Mouse (Mus musculus) thymus, adult 2 months (tissue): ENCODE data around the gene Bola2. TPM values are rescaled to one million over a fixed set of nuclear protein-coding genes. Genes with fewer than 3 reads are reported as not detected.

Experiments
- DNase-seq: peaks from one replicate; pipeline ENCODE4 v3.0.0; 2021
- H3K27ac ChIP-seq: fragments of 200-500 bp; 2 replicates; pipeline ENCODE4 v1.5.1; 2012; ENCODE audit warnings: low read length, control low read depth; ENCODE audit not compliant: control insufficient read depth, insufficient read depth
- H3K27me3 ChIP-seq: fragments of 200-500 bp; 2 replicates; pipeline ENCODE4 v1.6.1; 2012; ENCODE audit warnings: mild to moderate bottlenecking, low read length, moderate library complexity, mixed read lengths; ENCODE audit not compliant: control insufficient read depth, insufficient read depth
- H3K36me3 ChIP-seq: fragments of 200-500 bp; 2 replicates; pipeline ENCODE4 v1.6.1; 2012; ENCODE audit warnings: mild to moderate bottlenecking, low read length, moderate library complexity; ENCODE audit not compliant: control insufficient read depth, insufficient read depth
- H3K4me1 ChIP-seq: fragments of 200-500 bp; replicated peaks from 2 replicates; pipeline ENCODE4 v1.6.1; 2012; ENCODE audit warnings: low read length; ENCODE audit not compliant: control insufficient read depth, insufficient read depth
- H3K4me3 ChIP-seq: fragments of 200-500 bp; 2 replicates; pipeline ENCODE4 v1.5.1; 2012; ENCODE audit warnings: mild to moderate bottlenecking, low read length, control low read depth, moderate library complexity; ENCODE audit not compliant: control insufficient read depth, insufficient read depth
- CTCF ChIP-seq: fragments of 200-500 bp; IDR thresholded peaks from 2 replicates; pipeline ENCODE4 v1.5.1; 2012; ENCODE audit warnings: mild to moderate bottlenecking, control low read depth, low read length, moderate library complexity, borderline replicate concordance; ENCODE audit not compliant: control insufficient read depth, poor library complexity, insufficient read depth; ENCODE audit errors: extremely low read depth
- POLR2A ChIP-seq: fragments of 200-500 bp; IDR thresholded peaks from 2 replicates; pipeline ENCODE4 v1.6.1; 2012; ENCODE audit warnings: mild to moderate bottlenecking, low read length, control low read depth, moderate library complexity; ENCODE audit not compliant: control insufficient read depth, poor library complexity, insufficient read depth; ENCODE audit errors: extremely low read depth
- WGBS: fragments of 180-500 bp; shearing (Covaris S2); methylation state at CpG from one replicate; pipeline ENCODE4 v1.1.7; 2018; 5-methylcytosine and 5-hydroxymethylcytosine counted together
- polyA plus RNA-seq: library from polyadenylated mRNA; depleted of rRNA; stranded (reverse); fragments of >200 nt; gene quantifications from 2 replicates; pipeline ENCODE4 v1.2.3, GENCODE M21; 2012; rRNA removed

The Bola2 gene
- polyA plus RNA-seq, 1 experiment = 51.3 TPM

DNA sequence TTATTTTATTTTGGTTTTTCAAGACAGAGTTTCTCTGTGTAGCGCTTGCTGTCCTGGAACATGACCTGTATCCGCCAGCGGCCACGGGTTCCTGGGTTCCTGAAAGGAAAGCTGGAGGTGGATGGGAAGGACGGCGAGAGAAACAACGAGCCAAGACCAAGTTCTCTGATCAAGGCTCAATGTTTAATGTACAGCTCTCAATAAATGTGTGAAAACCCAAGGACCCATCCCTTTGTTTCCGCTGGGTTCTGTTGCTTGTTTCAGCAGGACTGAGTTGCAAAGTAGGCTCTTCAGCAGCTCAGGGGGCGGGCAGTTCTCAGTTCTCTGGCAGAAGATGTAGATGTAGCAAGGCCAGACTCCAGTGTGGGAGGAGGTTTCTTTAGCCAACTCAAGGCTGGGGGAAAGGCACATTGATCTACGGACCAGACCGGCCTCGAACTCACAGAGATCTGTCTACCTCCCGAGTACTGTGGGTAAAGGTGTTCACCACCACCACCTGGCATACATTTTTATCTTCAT is 46.8 kb downstream of the Bola2 start:
- Histone ChIP-seq H3K4me1 (no peaks in the 10 kb centered on the region), H3K27ac (no peak overlapping the region), H3K27me3 (no peaks in the 10 kb centered on the region), H3K36me3 (no peaks in the 10 kb centered on the region), H3K4me3 (no peak overlapping the region)
- no peak for DNase-seq
- TF ChIP-seq POLR2A (no peak), CTCF (no peak)
- 95% methylated on average over 13 of the region's 13 CpGs for WGBS

DNA sequence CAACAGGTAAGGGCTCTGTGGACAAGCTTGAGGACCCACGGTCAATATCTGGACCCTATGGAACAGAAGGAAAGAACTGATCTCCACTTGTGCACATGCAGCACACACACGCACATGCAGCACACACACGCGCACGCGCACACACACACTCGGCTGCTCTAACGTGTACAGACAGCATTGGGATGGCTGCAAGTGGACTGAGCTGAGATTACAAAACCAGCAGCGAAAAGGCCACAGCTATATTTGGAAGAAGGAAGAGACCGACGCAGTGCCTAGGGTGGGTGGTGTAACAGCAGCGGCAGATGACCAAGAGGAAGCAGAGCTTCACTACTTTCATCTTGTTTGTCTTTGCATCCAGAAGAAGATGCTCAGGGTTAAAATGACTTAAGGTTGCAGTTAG is 50.9 kb downstream of the Bola2 start:
- WGBS = 69% methylated on average over 12 of the region's 12 CpGs
- Histone ChIP-seq H3K4me3 (no peak overlapping the region), H3K4me1 (peaks cover 5% of the 10 kb centered on the region; the same call in 1 of the 2 replicates), H3K27ac (no peak overlapping the region), H3K27me3 (no peaks in the 10 kb centered on the region), H3K36me3 (no peaks in the 10 kb centered on the region)
- TF ChIP-seq POLR2A (no peak), CTCF (no peak)
- DNase-seq = no peak

DNA sequence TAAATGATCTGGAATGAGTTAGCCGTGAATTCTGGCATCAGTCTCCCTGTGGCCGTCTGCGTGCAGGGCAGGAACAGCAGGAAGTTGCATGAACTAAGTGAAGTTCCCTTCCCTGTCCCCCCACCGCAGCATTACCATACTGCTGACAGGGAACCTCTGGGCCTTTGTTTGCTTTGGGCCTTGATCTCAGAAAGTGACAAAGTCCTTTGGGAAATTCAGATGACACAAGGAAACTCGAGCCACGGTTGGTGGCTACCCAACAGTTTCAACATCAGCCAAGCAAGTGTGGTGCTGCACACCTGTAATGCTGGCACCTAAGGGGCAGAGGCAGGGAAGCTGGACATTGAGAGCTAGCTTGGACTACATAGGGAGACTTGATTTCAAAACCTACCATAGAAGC is 51.6 kb downstream of the Bola2 start:
- 18% methylated on average over 6 of the region's 6 CpGs for WGBS

DNA sequence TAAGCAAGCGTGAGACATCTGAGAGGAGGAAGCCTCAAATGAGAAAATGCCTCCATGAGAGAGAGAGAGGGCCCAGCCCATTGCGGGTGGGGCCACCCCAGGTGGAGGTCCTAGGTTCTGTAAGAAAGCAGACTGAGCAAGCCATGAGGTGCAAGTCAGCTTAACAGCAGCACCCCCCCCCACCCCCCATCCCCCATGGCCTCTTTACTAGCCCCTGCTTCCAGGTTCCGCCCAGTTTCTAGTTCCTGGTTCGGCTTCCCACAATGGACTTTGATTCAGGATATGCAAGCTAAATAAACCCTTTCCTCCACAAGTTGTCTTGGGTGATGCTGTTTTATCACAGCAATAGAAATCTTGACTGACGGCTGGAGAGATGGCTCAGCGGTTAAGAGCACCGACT is 53.6 kb downstream of the Bola2 start:
- H3K27ac ChIP-seq = no peak overlapping the region
- H3K4me3 ChIP-seq = no peak overlapping the region
- no peaks in the 10 kb centered on the region for H3K27me3 ChIP-seq
- TF ChIP-seq POLR2A (no peak), CTCF (no peak)
- no peak for DNase-seq
- no peaks in the 10 kb centered on the region for H3K36me3 ChIP-seq
- 92% methylated on average over 7 of the region's 7 CpGs for WGBS
- H3K4me1 ChIP-seq = peaks cover 5% of the 10 kb centered on the region; the same call in 1 of the 2 replicates

More for the DNA sequence above, 51.6 kb downstream of the Bola2 start:
- Histone ChIP-seq H3K4me3 (no peak overlapping the region), H3K27me3 (no peaks in the 10 kb centered on the region), H3K36me3 (no peaks in the 10 kb centered on the region), H3K27ac (no peak overlapping the region), H3K4me1 (peaks cover 5% of the 10 kb centered on the region; the same call in 1 of the 2 replicates)
- TF ChIP-seq POLR2A (no peak), CTCF (no peak)
- no peak for DNase-seq

Other genes with a start within 250 kb of the Bola2 start
- 3.2 and 5.2 TPM in 2 replicates for gene Atp2a1, start 232.3 kb upstream of the Bola2 start, polyA plus RNA-seq
- 146 TPM in 2 replicates for gene Sh2b1, start 220.0 kb upstream of the Bola2 start, polyA plus RNA-seq
- 127 and 134 TPM in 2 replicates for gene Tufm, start 208.0 kb upstream of the Bola2 start, polyA plus RNA-seq
- 563 and 715 TPM in 2 replicates for gene Atxn2l, start 192.0 kb upstream of the Bola2 start, polyA plus RNA-seq
- gene Eif3c, start 129.0 kb upstream of the Bola2 start, polyA plus RNA-seq = 120 and 126 TPM in 2 replicates
- gene Apobr, start 110.5 kb upstream of the Bola2 start, polyA plus RNA-seq = 6.8 and 7.2 TPM in 2 replicates
- gene Cln3, start 109.6 kb upstream of the Bola2 start, polyA plus RNA-seq = 90.6 and 141 TPM in 2 replicates
- gene Il27, start 100.5 kb upstream of the Bola2 start, polyA plus RNA-seq = 1.8 and 3.0 TPM in 2 replicates
- gene Nupr1, start 64.5 kb upstream of the Bola2 start, polyA plus RNA-seq = 5.2 and 7.1 TPM in 2 replicates
- gene Sgf29, start 46.1 kb upstream of the Bola2 start, polyA plus RNA-seq = 72.9 and 99.6 TPM in 2 replicates
- gene Sult1a1, start 19.0 kb upstream of the Bola2 start, polyA plus RNA-seq = 8.6 and 14.8 TPM in 2 replicates
- gene Slx1b, start 383 bp downstream of the Bola2 start, polyA plus RNA-seq = 34.6 and 36.7 TPM in 2 replicates
- 2,939 and 3,162 TPM in 2 replicates for gene Coro1a, start 12.4 kb downstream of the Bola2 start, polyA plus RNA-seq
- 130 and 131 TPM in 2 replicates for gene Mapk3, start 64.2 kb downstream of the Bola2 start, polyA plus RNA-seq
- gene Gdpd3, start 70.9 kb downstream of the Bola2 start, polyA plus RNA-seq = 15.7 and 106 TPM in 2 replicates
- 622 and 685 TPM in 2 replicates for gene Ypel3, start 81.6 kb downstream of the Bola2 start, polyA plus RNA-seq
- gene Tbx6, start 86.1 kb downstream of the Bola2 start, polyA plus RNA-seq = 25.0 and 37.9 TPM in 2 replicates
- 460 and 482 TPM in 2 replicates for gene Ppp4c, start 97.1 kb downstream of the Bola2 start, polyA plus RNA-seq
- gene Fam57b, start 102.3 kb downstream of the Bola2 start, polyA plus RNA-seq = 2.9 and 3.3 TPM in 2 replicates
- not detected in 2 replicates for gene 4930451I11Rik, start 136.2 kb downstream of the Bola2 start, polyA plus RNA-seq
- gene Doc2a, start 152.0 kb downstream of the Bola2 start, polyA plus RNA-seq = 0.12 and 0.13 TPM in 2 replicates
- gene Hirip3, start 166.6 kb downstream of the Bola2 start, polyA plus RNA-seq = 18.7 and 24.6 TPM in 2 replicates
- gene Ino80e, start 167.0 kb downstream of the Bola2 start, polyA plus RNA-seq = 120 and 122 TPM in 2 replicates
- 182 and 198 TPM in 2 replicates for gene Taok2, start 189.3 kb downstream of the Bola2 start, polyA plus RNA-seq
- 87.7 and 94.7 TPM in 2 replicates for gene Tmem219, start 227.5 kb downstream of the Bola2 start, polyA plus RNA-seq
- 38.8 and 42.4 TPM in 2 replicates for gene Kctd13, start 233.5 kb downstream of the Bola2 start, polyA plus RNA-seq